Mouse (Mus musculus): ENCODE results near the gene Padi6. TPM values are rescaled to one million over a fixed set of nuclear protein-coding genes. Genes with fewer than 3 reads are reported as not detected.

The Padi6 gene
- polyA plus RNA-seq (2017; shearing (Covaris generic)) = not detected

DNA sequence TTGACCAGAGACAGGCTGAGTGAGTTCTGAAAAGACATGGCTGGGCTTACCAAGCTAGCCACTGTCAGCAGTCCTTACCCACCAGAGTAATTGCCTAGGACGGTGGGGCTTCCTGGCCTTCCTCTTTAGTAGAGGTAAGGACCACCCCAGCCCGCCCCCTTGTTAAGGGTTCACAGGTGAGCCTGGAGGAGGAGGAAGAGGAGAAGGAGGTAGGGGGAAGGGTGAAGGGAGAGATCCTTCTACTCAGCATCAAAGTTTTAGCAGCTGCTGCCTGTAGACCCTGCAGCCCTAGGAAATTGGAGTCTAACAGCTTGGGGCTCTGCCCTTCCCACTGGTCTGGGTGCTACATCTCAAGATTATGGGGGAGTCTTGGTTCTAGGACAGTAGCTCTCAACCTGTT is at the start of gene Padi6:
Gene Padi6, minus strand, starts transcription at position 101 of the 400 bp plus-strand sequence.
- ATAC-seq = no peak

DNA sequence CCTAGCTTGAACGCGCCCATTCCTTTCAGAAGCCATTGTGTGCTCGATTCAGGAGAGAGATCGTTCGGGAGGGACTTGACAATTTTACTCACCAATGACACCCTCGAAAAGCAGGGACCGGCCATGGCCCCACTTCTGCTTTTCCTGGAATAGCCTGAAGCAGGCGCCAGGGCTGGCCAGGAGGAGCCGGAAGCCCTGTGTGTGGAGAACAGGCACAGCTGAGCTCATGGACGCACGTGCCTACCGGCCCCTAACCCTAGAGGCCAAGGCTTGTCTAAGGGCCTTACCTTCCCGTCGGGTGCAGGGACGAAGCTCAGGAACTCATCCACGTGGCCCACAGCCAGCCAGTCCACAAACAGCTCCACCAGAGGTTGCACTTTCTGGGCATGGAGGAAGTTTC is 48.6 kb upstream of the Padi6 start:
- no peak for ATAC-seq

DNA sequence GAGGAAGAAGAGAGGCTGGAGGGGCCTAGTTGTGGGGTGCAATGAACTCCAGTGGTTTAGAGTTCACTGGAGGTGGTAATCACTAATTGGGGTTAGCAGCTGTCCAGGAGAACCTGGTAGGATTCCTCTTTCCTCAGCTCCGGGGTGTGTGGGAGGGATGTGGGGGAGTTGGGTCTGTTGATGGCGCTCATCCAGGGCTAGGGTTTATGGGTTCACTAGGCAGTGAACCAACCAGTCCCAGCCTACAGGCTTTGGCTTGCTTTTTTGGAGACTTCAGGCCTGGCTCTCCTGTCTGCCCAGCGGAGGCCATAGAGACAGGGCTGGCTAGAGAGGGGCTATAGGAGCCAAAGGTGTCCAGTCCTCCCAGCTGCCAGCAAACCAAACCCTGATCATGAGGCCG is 47.5 kb upstream of the Padi6 start:
- no peak for ATAC-seq

DNA sequence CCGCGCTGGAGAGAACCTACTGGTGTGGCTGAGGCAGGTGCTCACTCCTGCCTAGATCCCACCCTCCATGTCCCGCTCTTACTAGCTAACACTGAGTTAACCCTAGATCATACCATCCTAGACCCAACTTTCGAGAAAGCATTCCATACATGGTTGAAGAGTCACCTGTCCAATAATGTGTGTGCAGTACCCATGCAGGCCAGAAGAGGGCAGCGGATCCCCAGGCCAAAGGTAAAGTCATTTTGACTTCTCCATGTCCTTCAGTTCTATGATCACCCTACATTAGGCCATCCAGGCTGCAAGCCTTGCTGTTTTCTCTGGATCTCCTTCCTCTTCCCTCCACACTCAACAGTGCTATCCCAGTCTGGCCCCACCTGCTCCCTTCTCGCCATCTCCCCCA is 46.5 kb upstream of the Padi6 start:
- peak; percentile 46 for ATAC-seq

DNA sequence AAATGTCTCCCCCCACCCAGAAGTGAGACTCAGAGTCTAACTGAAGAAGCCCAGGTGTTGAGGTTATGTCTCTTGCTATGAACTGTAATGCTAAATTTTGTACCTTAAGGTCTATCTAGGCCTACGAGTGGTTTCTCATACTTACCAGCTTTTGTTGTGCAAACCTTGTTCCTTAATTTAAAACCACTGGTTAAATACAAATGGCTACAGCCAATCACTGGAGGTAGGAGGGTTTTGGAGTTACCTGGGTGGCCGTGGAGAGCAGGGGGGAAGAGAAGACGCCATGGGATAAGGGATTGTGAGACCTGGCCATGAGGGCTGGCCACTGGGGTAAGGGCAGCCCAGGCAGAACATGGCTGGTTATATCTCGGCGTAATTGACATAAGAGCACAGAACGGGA is 45.8 kb upstream of the Padi6 start:
- ATAC-seq = no peak

DNA sequence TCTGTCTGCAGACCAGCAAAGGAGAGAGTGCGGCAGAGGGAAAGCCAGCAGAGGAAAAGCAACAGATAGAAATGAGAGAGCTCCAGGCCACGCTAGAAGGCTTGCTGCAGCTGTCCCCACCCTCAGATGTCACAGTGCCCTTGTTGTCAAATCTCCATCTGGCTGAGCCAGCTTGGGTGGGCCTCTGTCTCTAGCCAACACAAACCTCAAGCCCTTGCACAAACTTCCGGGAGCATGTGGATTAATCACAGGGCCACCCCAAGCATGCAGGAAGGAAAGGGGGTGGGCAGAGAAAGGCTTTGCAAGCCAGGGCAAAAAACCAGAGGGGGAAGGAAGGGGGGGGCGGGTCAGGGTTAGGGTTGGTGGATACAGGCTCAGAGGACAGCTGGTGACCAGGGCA is 45.0 kb upstream of the Padi6 start:
- ATAC-seq = no peak

DNA sequence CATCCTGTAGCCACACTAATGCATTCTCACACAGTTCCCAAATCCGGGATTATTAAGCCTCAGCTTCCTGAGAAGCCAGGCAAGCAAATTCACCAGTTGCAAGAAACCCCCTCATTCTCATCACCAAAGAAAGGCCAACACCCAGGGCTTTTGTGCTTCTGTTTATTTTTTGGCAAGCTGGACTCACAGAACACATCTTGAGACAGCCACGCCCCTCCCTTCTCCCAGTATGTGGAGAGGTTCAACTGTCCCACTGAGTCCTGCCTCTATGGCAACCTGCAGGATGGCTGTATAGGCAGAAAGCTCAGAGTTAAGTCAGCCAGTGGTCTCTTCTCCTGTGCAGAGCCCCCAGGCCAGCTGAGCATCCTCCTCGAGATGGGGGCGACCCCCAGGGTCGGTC is 42.8 kb upstream of the Padi6 start:
- ATAC-seq = no peak

DNA sequence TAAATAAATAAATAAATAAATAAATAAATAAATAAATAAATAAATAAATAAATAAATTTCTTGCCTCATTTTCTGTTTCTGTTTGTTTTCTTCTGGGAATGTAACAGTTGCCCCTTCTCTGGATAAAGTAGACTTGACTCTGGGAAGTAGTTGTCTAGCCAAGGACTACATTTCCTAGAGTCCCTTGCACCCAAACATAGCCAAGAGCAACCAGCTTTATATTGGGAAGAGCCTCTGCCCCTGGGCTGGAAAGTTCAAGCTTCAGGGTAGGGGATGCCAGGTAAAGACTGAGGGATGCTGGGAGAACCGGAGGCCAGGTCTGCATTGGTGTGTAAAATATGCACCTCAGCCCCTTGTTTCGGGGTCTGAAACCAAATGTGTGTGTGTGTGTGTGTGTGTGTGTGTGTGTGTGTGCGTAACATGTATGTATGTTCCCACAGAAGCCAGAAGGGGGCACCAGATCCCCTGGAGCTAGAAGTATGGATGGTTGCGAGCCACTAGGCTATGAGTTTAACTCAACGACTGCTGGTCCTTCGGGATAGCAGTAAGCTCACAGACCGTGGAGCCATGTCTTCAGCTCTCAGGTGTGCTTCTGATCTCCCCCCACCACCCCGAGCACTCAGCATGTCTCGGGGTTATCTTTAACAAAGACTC is 42.0 kb upstream of the Padi6 start:
- no peak for ATAC-seq

DNA sequence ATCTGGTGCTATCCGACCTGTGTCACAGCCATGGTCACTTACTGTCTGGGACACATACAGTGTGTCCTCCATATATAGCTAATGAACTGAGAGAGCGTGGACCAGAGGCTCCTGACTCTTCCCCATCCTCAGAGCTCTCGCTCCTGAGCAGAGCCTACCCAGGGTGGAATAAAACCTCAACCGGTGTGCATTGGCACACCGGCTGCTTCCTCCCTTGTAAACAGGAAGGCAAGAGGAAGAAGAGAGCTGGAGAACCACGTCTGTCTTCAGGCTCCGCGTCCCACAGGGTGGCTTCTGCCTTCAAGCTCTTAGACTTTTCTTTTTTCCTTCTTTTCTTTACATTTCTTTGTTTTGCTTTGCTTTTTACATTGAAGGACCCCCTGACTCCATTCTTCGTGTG is 40.4 kb upstream of the Padi6 start:
- no peak for ATAC-seq

DNA sequence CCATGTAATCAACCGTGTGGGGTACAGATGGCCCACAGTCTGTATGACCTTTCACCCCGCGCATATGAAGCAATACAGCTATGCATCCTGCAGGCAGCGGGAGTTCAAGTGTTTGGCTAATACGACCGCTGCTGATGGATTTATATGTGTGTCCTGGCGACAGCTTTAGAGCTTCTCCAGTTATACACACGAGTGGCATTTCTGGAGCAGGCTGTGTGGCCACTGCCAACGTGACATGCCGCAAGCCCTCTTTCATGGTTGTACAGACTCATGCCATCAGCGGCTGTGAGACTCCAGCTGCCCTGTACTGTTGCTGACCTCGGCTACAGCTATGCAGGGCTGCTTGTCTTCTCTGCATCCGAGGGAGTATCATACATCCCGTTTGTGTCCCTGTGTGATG is 38.1 kb upstream of the Padi6 start:
- no peak for ATAC-seq

DNA sequence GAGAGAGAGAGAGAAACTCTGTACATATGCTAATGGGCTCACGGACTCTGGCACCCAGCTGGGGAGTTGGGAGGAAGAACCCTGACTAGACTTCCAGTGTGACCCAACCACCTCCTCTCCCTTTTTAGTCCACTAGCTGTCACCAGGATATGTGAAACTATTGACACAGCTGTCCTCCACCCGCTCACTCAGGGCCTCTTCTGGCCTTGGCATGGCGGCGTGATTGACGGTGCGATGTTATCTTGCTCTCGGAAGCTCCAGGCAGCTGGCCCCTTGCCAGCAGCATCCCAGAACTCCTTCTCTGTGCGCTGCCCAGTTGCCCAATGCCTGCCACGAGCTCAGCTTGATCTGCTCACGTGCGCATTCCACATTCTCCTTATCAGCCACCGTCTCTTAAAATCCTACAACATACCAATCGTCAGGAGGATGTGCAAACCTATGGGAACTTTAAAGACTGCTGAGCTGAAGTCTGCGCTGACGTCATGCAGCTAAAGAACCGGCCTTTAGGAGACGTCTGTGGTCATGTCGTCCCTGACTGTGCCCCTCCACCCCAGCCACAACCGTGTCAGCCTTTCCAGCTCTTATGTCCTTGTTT is 37.5 kb upstream of the Padi6 start:
- ATAC-seq = no peak

DNA sequence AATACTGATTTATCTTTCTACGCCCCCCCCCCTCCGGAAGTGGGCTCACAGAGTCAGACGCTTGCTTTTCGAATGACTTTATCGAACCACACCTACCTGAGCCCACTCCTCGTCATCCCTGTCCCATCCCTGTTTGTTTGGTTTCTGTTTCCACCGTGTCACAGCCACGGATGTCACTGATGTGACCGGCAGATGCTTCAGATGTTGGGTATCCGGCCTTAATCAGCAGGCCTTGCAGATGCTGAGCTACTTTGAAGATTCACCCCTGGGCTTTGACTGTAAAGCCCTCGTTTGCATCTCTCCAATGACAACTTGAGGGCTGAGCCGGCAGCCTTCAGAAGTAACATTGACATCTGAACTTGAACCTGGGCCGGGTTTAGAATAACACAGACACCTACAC is 34.2 kb upstream of the Padi6 start:
- ATAC-seq = no peak

DNA sequence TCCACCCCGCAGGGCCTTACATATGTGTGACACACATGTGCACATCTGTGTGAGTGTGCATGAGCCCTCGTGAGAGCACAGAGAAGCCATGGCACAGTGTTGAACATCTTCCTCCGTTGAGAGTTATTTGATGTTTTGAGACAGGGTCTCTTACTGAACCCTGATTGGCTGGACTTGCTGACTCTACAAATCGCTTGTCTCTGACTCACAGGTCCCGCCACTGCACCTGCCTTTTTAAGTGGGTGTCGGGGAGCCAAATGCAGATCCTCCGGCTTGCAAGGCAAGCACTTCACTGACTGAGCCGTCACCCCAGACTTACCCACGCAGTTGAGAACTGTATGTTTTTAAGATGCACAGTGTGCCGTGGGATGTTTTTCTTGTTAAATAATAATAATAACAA is 33.4 kb upstream of the Padi6 start:
- no peak for ATAC-seq

DNA sequence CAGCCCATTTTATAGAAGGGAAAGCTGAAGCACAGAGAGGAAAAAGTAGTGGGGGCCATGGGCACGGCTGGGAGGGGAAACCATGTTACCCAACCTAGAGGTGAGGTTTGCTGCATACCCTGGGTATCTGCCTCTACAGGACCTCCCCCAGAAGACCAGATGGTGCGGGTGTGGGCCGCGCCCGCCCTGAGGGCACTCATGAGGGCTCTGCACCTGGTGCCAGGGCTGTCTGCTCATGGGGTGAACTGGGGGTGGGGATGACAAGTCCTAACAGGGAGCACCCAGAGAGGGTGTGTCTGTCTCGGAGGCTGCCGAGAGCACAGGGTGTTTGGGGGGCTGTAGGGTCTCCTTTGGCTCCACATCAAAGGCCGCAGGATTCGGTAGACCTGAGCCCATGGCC is 32.5 kb upstream of the Padi6 start:
- ATAC-seq = no peak

DNA sequence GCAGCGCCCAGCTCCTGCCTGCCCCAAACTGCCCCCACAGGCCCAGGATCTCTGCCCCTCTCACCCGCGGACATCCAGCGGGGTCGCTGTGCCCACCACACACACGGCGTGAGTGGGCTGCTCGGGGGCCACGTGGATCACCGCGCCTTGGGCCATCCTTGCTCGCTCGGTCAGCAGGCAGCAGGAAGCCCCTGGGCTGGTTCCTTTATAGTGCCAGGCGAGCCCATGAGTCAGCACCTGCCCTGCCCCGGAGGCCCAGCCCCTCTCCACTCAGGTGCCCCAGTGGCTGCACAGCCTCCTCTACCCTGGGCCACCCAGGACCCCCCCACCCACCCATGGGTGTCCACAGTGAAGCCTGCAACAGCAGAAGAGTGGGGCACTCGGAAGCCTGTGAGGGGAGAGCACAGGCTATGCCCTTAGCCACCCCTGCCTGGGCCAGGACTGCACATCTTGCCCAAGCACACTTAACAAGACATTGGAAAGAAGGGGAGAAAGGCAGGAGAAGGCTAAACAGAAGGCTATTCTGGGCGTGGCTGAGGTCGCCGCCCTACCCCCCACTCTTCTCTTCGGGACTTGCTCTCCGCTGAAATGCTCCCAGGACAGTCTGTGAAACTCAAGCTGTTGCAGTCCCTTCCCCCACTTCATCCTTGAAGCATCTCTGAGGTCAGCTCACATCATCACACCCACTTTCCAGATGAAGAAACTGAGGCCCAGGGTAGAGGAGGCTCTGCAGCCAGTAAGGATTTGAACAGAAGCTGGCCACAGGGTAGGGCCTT is 31.8 kb upstream of the Padi6 start, which contains the start of gene Padi4:
Gene Padi4, minus strand, starts transcription at position 212 of the 776 bp plus-strand sequence.
- ATAC-seq = no peak

DNA sequence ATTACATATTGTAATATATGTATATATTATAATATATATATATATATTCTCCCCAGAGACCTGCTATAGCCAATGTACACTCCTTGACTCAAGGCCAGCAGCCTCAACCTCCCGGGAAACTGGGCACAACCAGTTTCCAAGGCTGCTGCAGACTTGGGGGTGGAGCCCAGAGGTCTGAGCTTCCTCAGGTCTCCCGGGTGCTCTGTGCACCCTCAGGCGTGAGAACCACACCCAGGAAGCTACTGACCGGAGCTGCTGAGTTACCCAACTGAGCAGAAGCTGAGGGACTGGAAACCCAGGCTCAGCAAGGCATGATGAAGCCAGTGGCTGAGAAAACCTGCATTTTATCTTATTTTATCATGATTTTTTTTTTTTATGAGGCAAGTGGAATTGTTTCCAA is 28.6 kb upstream of the Padi6 start:
- ATAC-seq = no peak

DNA sequence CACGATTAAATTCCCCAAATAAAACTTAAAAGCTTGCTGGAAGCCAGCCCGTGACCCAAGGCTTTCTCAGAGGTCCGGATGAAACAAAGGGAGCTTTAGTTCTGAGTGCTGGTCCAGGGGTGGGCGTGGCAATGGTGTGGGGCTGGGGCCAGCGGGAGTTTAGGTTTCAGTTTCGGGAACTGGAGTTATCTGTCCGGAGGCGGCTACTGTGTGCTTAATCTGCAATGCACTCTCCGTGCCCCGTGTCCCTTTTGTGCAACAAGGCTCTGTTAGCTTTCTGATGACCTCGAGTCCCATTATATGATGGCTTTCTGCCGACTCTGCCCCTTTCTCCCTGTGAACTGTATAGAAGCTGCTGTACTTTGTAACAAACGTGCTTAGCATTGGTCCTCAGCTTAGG is 28.0 kb upstream of the Padi6 start:
- ATAC-seq = no peak

DNA sequence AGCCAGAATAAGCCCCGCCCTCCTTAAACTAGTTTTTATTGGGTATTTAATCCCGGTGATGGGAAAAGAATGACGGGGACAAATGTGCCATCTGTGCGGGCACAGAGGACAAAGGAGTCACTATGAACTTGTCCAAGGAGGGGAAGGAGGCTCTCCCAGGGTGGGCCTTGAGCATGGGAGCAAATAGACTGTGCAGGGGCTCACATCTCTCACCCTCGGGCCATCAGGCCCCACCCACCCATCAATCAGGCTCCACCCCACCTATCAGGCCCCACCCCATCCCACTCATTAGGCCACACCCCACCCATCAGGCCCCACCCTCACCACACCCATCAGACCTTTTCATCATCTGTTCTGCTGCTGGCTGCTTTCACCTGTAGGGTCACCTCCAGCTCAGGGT is 26.5 kb upstream of the Padi6 start:
- ATAC-seq = no peak

DNA sequence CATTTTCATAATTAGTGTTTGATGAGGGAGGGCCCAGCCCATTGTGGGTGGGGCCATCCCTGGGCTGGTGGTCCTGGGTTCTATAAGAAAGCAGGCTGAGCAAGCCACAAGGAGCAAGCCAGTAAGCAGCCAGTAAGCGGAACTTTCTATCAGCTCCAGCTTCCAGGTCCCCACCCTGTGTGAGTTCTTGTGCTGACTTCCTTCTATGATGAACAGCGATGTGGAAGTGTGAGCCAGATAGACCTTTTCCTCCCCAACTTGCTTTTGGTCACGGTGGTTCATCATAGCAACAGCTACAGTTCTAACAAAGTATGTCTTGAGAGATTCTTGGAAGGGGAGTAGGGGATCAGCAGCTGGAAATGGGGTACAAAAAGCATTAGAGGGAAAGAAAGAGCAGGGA is 23.5 kb upstream of the Padi6 start:
- ATAC-seq = no peak

DNA sequence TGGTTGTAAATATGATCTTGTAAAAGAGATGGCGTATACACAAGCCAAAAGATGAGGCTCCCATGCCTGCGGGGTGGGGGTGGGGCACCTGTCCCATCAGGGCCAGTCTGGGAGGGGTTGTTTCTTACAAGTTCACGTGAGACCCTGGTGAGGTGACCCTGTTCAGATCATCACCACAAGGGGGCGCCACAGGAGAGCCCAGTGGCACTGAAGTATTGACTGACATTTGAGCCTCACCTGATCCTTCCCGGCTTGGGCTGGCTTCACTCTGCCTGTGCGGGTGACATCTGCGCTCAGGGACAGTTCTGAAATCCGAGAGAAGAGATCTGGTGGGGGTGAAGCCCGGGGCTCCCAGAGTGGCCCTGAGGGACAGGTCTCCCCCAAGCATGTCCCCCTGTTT is 20.7 kb upstream of the Padi6 start:
- ATAC-seq = no peak

DNA sequence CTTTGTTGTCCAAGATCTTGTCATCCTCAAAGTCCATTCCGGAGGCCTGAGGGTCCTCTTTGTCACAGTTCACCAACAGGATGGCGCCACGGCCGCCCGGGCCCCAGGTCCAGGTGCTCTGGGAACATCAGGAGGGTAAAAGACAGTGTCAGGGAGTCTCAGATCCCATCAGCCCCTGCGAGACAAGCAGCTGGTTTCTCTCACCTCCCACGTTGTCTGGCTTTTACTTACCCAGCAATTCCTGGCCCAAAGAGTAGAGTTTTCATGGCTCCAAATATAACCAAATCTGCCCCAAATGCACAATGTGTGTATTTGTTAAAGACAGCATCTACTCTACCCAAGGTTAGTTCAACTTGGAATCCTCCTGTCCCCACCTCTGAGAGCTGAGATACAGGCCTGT is 19.2 kb upstream of the Padi6 start:
- ATAC-seq = no peak

DNA sequence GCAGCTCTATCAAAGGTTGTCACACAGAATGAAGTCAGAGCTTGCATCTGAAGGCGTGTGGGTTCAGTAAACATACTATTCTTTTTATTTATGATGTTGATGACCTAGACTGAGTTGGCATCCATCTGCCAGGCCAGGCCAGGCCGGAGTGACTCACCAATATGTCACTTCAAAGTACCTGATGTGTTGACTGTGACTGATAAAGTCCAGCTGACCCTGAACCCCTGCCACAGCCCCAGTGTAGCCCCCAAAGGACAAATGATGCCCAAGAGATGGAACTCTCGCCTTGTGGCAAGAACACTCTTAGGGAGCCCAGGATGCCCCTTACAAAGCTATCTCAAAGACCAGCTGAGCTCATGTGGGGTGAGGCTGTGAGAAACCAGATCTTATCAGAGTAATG is 13.4 kb upstream of the Padi6 start:
- no peak for ATAC-seq

DNA sequence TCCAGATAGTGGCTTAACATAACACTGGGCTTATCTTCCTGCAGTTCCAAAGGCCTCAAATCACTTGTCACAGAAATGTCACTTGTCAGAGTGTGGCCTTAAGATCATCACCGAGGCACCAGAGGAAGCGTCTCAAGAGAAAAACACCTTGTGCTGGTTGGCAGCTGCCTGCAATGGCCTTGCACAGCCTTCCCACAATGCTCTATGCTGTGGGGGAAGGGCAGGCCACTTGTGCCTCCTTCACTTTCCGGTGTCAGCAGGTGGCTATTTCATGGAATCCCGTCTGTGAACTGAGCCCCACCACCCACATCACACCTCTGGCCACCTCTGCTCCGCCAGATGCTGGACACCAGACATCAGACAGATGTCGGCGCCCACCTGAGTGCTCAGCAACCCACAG is 10.9 kb upstream of the Padi6 start:
- ATAC-seq = no peak

DNA sequence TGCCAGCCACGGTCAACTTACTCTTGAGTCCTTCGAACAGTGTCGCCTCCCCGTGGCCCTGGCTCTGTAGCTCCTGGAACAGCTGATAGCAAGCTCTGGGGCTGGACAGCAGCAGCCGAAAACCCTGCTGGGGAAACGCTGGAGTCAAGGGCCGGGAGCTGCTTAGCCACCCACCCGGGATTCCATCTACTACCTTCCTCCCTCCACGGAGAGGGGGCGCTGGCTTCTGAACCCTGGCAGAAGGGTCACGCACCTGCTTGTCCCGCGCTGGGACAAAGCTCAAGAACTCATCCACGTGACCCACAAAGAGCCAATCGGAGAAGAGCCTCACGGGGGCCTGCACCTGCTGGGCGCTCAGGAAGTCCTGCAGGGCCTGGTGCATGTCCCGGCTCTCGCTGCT is 7.9 kb upstream of the Padi6 start:
- peak; percentile 54 for ATAC-seq
